Mouse (Mus musculus) right cerebral cortex, postnatal 14 days (tissue): ENCODE measurements around the gene Cblb.

Experiments
- DNase-seq: peaks from one replicate; pipeline ENCODE4 v3.0.0; 2022

Cblb gene

DNA sequence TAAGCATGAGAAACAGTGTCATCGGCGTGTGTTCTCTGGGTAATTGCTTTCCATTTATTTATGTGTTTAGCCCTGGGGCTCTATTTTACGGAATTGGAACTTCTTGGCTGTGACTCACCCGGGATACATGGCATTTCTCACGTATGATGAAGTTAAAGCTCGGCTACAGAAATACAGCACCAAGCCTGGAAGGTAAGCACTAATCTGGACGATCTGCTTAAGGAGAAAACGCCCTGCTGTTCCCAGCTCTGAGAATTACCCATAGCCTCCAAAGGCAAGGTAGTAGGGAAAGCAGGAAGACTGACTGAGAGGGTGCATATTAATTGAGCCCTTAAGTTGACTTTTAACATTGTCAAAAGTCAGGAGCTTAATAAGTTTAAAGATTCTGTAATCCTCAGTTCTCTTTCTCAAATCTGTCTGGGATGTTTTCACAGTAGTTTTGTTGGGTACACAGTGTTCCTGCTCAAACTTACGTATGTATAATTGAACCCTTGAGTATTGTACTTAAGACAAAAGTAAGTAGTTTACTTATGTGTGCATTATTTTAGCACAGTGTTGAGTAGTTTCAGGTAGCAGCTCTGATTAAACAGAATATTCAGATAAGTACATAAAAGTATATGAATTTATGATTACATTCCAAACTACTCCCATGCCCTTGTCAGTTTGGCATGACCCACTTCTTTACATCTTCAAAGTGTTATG lies 104.8 kb downstream of the Cblb start:
- DNase-seq: no peak

DNA sequence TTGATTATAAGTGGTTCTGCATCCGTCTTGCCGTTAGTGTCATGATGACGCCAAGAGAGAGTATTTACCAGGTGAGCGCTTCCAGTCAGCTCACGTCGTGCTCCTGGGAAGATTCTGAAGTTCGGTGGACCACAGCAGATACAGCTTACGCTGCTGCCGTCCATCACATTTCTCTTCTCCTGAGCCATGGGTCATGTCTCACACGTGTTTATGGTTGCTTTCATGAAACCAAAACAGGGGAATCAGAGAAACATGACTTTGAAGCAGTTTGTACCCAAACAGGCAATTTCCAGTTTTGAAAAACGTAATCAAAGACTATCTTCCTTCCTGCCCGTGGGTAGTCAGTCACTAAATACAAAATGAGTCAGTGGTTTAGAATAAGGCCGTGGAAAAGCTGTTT lies 112.1 kb downstream of the Cblb start:
- no peak for DNase-seq

- DNase-seq: no peak
Observed at GRCm38 (mm10) chr16:52143818-52144217, 112.8 kb downstream of the Cblb start.

- no peak for DNase-seq
Observed at GRCm38 (mm10) chr16:52144792-52145191, 113.8 kb downstream of the Cblb start.

DNA sequence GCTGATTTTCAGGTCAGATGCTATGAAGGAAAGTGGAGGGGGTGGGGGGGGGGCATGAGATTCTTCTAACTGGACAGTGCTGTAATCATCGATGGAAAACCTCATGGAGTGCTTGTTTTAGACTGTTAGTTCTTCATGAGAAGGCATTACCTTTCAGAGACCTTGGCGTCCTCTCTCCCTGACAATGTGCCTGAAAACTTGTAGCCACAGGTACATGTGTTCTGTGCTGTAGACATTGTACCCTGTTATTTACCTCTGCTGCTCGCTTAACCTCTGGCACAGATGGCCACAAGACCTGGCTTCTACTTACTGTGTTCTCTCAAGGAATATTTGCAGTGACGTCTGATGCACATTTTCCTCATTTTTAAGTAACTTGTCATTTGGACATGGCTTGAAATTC lies 114.5 kb downstream of the Cblb start:
- DNase-seq: no peak

GRCm38 (mm10) chr16:52146976-52147696 lies 116.1 kb downstream of the Cblb start:
- DNase-seq: no peak

DNA sequence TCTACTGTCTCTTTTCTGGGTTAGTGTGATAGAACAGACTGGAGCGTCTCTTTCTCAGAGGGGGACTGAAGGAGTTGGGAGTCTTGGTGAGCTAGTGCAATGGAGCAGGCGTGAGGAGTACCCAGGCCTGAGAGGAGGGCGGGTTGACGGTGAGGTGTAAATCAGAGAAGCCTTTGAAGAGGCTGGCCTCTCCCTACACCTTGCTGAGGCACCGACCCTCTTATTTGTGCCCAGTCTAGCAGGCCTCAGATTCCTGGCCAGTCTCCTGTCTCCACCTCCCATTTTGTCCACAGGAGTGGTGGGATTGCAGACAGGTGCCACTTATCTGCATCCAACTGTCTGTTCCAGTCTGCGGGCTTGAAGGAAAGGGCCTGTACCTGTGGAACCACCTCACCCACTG lies 117.0 kb downstream of the Cblb start:
- DNase-seq: no peak

- DNase-seq: no peak
Observed at GRCm38 (mm10) chr16:52149135-52149769, 118.2 kb downstream of the Cblb start.

- DNase-seq: no peak
Observed at GRCm38 (mm10) chr16:52155030-52155696, 124.1 kb downstream of the Cblb start.

DNA sequence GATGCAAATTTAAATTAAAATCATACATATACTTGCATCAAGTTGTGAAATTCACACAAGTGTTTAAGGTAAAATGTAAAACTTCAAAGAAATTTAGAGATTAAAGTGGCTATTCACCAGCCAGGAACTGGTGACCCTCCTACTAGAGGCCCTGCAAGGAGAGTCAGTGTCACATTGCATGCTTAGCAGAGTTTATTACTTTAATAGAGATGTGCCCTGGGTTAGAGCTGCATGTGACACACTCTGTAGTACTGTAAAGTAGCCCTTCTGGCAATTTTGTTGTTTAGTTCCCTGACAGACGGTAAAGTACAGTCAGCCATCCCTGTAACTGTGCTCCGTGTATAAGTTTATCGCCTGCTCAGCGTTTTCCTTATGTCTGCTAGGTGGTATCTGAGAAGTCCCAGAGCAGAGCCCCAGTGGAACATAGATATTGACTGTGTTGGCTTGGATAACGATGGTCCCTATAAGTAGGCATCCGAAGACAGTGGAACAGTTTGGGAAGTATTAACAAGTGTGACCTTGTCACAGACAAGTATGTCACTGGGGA lies 129.0 kb downstream of the Cblb start:
- DNase-seq: no peak

DNA sequence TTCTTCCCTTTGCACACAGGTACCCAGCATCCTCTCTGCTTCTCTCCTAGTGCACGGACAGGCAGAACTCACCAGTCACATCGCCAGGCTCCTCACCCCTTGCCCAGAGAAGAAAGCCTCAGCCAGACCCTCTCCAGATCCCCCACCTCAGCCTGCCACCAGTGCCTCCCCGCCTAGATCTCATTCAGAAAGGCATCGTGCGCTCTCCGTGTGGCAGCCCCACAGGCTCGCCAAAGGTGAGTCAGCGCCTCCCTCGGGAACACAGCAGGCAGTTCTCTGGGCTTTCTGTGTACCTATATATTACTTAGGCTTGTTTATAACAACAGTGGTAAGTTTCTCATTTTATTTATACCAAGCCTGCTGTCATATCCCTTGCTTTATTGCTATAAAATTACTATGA lies 133.2 kb downstream of the Cblb start:
- no peak for DNase-seq

DNA sequence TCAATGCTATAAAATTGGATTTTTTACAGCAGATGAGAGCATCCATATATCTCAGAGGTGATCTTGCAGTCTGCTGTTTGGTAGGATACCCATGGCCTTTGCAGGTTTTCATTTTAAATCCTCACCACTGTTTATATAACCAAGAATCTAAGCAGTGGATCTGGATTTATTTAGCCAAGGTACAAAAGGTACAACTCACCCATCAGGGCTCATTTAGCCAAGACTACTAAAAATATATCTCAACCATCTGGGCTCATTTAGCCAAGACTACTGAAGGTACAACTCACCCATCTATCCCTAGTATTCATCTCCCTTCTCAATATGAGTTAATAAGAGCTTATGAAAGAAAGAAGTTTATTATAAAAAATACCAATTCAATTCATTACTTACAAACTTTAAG lies 142.2 kb downstream of the Cblb start:
- no peak for DNase-seq

GRCm38 (mm10) chr16:52179839-52180238 lies 148.8 kb downstream of the Cblb start:
- no peak for DNase-seq

DNA sequence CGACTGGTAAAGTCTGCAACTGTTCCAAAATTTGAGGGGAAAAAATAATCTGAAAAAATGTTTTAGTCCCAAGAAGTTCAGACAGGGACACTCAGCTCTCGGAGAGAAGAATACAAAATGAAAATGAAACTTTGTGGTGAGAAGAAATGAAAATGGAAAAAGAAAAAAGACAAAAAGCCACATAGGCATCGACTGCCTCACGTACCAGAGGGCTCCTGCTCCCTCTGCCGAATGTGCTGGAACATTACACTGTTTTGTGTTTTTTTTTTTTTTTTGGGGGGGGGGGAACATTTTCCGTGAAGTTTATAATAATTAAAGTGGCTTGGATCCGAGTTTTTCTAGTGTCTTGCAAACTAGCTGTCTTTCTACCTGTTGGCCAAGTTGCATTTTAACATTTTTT lies 151.0 kb downstream of the Cblb start:
- DNase-seq: no peak

- DNase-seq: no peak
Observed at GRCm38 (mm10) chr16:52184350-52184749, 153.3 kb downstream of the Cblb start.

DNA sequence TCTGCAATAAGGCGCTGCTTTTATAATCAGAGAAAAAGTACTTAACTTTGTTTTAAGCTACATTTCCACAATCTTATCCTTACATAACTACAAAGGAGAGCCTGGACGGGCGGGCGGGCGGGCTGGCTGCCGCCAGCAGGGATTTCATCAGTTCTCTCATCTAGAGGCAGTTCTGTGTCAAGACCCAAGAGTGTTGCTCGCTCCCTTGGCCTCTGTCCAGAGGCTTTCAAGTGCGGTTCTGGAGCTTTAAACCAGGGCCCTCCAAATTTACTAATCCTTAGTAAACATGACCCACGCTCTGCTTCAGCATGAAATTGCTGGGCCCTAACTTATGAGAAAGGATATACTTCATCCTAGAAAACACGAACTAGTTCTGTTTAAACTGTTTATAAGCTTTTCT lies 155.7 kb downstream of the Cblb start:
- no peak for DNase-seq

DNA sequence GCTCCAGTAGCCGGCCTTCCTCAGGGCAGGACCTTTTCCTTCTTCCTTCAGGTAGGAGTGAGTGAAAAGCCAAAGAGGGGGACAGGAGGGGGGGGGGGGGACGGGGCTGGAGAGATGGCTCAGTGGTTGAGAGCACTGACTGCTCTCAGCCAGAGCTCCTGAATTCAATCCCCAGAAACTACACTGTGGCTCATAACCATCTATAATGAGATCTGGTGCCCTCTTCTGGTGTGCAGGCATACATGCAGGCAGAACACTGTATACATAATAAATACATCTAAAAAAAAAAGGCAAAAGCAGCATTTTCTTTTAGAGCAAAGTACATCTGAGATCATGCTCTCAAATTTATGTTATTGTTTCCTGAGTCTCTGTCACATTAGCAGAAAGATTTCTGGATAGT lies 158.1 kb downstream of the Cblb start:
- DNase-seq: no peak

DNA sequence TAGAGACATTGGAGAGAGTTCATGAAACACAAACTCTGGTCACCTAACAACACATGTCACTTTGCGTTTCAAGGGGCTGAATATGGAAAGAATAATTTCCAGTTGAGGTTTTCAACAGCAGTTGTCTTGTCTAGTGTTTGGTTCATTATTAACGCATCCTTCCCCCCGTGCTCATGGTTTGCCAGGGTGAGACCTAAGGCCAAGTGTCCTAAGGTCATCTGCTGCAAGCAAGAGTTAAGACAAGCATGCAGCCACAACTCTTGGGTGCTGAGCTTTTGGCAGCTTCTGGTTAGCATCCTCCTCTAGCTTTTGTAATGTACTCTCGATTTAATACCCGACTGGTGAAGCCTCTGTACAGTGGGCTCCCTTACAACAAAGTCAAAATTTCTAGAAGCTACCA lies 159.7 kb downstream of the Cblb start:
- no peak for DNase-seq

DNA sequence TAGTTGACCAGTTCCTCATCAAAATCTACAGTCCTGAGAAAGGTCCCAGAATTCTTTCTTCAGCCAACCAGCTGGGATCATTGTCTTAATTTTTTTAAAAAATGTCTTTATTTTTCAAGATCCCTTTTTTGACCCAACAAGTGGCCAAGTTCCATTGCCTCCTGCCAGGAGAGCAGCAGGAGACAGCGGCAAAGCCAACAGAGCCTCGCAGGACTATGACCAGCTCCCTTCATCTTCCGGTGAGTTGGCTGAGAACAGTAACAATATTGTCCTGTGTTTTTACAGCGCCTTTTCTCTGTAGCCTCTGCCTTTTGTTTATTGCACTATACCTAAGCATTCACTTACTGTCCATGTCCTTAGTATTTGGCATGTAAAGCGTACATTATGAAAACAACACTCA lies 163.0 kb downstream of the Cblb start:
- DNase-seq: no peak

DNA sequence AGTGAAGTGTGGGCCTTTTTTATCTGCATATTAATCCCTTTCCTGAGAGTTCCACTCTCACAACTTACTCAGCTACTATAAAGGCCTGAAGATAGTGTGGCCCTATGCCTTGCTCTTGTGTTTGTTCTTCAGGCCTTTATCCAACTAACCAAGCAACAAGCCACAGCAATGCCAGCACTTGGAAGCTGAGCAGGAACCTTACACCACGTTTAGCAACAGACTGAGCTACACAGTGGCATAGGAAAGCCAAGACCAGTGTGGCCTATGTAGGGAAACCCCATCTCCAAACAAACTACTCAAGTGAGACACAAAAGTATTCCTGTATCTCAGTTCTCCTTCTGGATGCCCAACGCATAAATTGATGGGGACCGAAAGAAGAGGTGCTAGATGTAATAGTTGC lies 163.8 kb downstream of the Cblb start:
- DNase-seq: no peak

DNA sequence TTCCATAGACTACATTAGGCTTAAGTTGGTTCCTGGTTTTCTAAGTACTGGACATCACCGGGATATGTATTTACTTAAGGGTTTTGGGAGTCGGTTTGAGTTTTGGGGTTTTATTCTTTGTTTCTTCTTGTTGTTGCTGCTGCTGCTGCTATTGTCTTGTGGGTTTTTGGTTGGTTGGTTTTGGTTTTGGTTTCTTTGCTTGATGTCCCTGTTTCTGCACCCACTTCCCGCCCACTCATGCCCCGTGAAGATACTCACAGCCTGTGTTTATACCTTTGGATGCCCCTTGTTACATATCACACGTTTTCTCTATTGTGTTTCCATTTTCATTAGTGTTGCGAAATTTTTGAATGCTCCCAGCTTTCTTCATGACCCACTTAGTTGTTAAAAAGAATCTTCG lies 169.1 kb downstream of the Cblb start:
- DNase-seq: no peak

DNA sequence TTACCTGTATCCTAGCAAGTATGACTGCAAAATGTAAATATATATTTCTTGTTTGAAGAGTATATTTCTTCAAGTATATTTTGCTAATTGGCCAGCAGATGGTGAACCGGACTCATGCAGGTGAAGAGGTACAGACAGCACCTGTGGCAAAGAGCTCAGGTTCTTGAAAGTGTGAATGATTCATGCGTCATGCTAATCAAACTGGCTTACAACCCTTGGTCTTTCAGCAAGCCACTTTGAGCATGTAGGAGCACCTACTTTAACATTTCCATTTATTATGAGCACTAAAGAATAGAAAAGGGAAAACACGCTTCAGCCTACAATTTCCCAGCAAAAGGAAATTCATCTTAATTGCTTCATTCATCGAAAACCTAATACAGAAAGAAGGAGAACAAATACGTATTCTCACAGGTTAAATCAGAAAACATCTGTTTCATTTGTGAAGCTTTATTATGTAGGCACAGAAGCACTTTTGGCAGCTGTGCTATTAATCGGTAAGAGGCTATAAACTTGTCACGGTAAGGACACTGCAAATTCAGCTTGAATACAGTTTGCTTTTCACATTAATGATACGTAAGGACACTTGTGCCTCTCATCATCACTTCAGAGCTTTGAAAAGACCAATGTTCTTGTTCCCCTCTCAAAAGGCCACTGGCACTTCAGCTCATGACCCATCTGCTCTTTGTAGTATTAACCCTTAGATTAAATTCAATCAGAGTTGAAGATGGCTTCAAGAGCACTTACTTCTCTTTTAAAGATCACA lies 180.0 kb downstream of the Cblb start:
- no peak for DNase-seq

- DNase-seq: peak; percentile 40
Observed at GRCm38 (mm10) chr16:52219069-52219468, 188.0 kb downstream of the Cblb start.
